Mouse (Mus musculus) heart, postnatal 0 days (tissue): ENCODE results near the gene Atp6v1g2. TPM values are rescaled to one million over a fixed set of nuclear protein-coding genes. Genes with fewer than 3 reads are reported as not detected.
"Not testable (repeated sequence)": the region's sequence is repeated elsewhere in the genome, so short reads cannot be mapped to it uniquely, and the experiment has no call there.

ENCODE experiments used
- ATAC-seq: fragments of 200-750 bp; cut with Nextera tagmentation; 2 replicates; pipeline ENCODE4 v1.8.0; 2017; ENCODE audit warnings: low read depth, moderate number of reproducible peaks, moderate library complexity; ENCODE audit not compliant: insufficient read depth
- DNase-seq: peaks from one replicate; pipeline ENCODE4 v3.0.0-alpha.2; 2016; ENCODE audit warnings: low spot score
- H3K27ac ChIP-seq: fragments of 300-500 bp; sonication (generic); 2 replicates; pipeline ENCODE4 v1.5.1; 2014; ENCODE audit warnings: low read depth, mild to moderate bottlenecking
- H3K27me3 ChIP-seq: fragments of 300-500 bp; sonication (generic); 2 replicates; pipeline ENCODE4 v1.6.1; 2014; ENCODE audit warnings: low read length, mixed read lengths; ENCODE audit not compliant: control insufficient read depth, insufficient read depth
- H3K36me3 ChIP-seq: fragments of 300-500 bp; sonication (generic); replicated peaks from 2 replicates; pipeline ENCODE4 v1.6.1; 2014; ENCODE audit warnings: low read length, mixed read lengths; ENCODE audit not compliant: control insufficient read depth, insufficient read depth
- H3K4me1 ChIP-seq: fragments of 300-500 bp; sonication (generic); 2 replicates; pipeline ENCODE4 v1.6.1; 2014; ENCODE audit warnings: antibody characterized with exemption; ENCODE audit not compliant: control insufficient read depth, insufficient read depth
- H3K4me2 ChIP-seq: fragments of 300-500 bp; sonication (generic); 2 replicates; pipeline ENCODE4 v1.6.1; 2014; ENCODE audit warnings: low read depth, mild to moderate bottlenecking, low read length, moderate library complexity
- H3K4me3 ChIP-seq: fragments of 300-500 bp; sonication (generic); 2 replicates; pipeline ENCODE4 v1.5.1; 2014; ENCODE audit warnings: low read depth, low read length
- H3K9ac ChIP-seq: fragments of 300-500 bp; sonication (generic); replicated peaks from 2 replicates; pipeline ENCODE4 v1.6.1; 2014; ENCODE audit warnings: low read depth, low read length, mixed read lengths
- H3K9me3 ChIP-seq: fragments of 300-500 bp; sonication (generic); replicated peaks from 2 replicates; pipeline ENCODE4 v1.6.1; 2016; ENCODE audit warnings: low read length; ENCODE audit not compliant: control insufficient read depth
- CTCF ChIP-seq: IDR thresholded peaks from 2 replicates; pipeline ENCODE4 v1.5.1; 2016; ENCODE audit warnings: antibody characterized with exemption, control low read depth, low read depth
- EP300 ChIP-seq: IDR thresholded peaks from 2 replicates; pipeline ENCODE4 v1.6.1; 2016; ENCODE audit warnings: antibody characterized with exemption, low read depth
- WGBS: fragments of 180-500 bp; shearing (Covaris S2); extraction: QIAGEN DNeasy Blood & Tissue Kit; methylation state at CpG from one replicate; pipeline ENCODE4 v1.1.7; 2014; 5-methylcytosine and 5-hydroxymethylcytosine counted together
- polyA plus RNA-seq: library from polyadenylated mRNA; unstranded; fragments of >200 nt; fragmentation: Nextera tagmentation; extraction: Ambion mirVana; gene quantifications from 2 replicates; pipeline ENCODE4 v1.2.1, GENCODE M21; 2015
- total RNA-seq: library from RNA; depleted of rRNA; stranded (reverse); fragments of >200 nt; gene quantifications from 2 replicates; pipeline ENCODE4 v1.2.3, GENCODE M21; 2014; ENCODE audit warnings: low replicate concordance

The Atp6v1g2 gene
- total and polyA plus RNA-seq, 2 experiments from 2014 or later, result 3.7 to 10.7 TPM

DNA sequence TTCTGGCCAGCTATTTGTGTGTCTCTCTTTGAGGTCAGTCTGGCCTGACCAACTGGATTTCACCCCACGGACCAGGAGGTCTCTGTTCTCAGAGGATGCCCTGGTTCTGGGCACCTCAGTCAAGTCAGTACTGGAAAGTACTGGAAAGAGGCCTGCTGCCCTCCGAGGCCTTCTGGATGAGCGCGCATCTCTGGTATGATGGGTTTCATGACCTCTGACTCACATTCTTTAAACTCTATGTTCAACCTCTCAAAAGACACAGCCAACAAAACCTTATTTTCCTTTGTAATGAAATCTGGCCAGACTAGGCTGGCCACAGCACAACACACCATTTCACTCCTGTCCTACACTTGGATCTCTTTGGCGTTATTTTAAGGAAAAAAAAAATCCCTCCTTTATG, 8.0 kb upstream of the Atp6v1g2 start:
- DNase-seq (no peak), ATAC-seq (no peak)
- peaks cover 44% of the 10 kb centered on the region for H3K36me3 ChIP-seq
- no peak overlapping the region for H3K27ac ChIP-seq
- no peaks in the 10 kb centered on the region for H3K4me1 ChIP-seq
- 96% methylated on average over 5 of the region's 5 CpGs for WGBS
- H3K4me3 ChIP-seq, result no peak overlapping the region
- TF ChIP-seq EP300, result no peak
- no peak for TF ChIP-seq CTCF
- no peak overlapping the region for H3K9ac ChIP-seq
- H3K27me3 ChIP-seq, result no peaks in the 10 kb centered on the region
- H3K4me2 ChIP-seq, result no peak overlapping the region
- no peaks in the 10 kb centered on the region for H3K9me3 ChIP-seq

- no peaks in the 10 kb centered on the region for H3K4me1 ChIP-seq
- H3K4me2 ChIP-seq, result no peak overlapping the region
- TF ChIP-seq EP300 (no peak), CTCF (0 out of 2 replicates have a peak, but pooled peaks have one; percentile 0)
- H3K27ac ChIP-seq, result peak overlapping the region; percentile 34; the same call in 1 of the 2 replicates
- no peak overlapping the region for H3K4me3 ChIP-seq
- no peaks in the 10 kb centered on the region for H3K9me3 ChIP-seq
- DNase-seq (no peak), ATAC-seq (no peak)
- H3K27me3 ChIP-seq, result no peaks in the 10 kb centered on the region
- 65% methylated on average over 14 of the region's 14 CpGs for WGBS
- H3K36me3 ChIP-seq, result peaks cover 54% of the 10 kb centered on the region
- no peak overlapping the region; the same call in 1 of the 2 replicates for H3K9ac ChIP-seq
These were observed 6.9 kb upstream of the Atp6v1g2 start for GRCm38 (mm10) chr17:35226561-35227046.

GRCm38 (mm10) chr17:35231022-35231421, 2.4 kb upstream of the Atp6v1g2 start:
- Histone ChIP-seq H3K27me3 (no peaks in the 10 kb centered on the region), H3K27ac (no peak overlapping the region), H3K9ac (no peak overlapping the region), H3K4me3 (no peak overlapping the region), H3K36me3 (peaks cover 55% of the 10 kb centered on the region), H3K4me1 (0 out of 2 replicates have a peak, but pooled peaks cover 4% of the 10 kb centered on the region), H3K4me2 (no peak overlapping the region), H3K9me3 (no peaks in the 10 kb centered on the region)
- ATAC-seq, result no peak
- 86% methylated on average over 10 of the region's 10 CpGs for WGBS
- TF ChIP-seq EP300 (no peak), CTCF (no peak)
- DNase-seq, result no peak

GRCm38 (mm10) chr17:35232043-35232442, 1.4 kb upstream of the Atp6v1g2 start:
- Histone ChIP-seq H3K4me1 (0 out of 2 replicates have a peak, but pooled peaks cover 4% of the 10 kb centered on the region), H3K4me3 (no peak overlapping the region), H3K9ac (no peak overlapping the region), H3K9me3 (no peaks in the 10 kb centered on the region), H3K36me3 (peaks cover 48% of the 10 kb centered on the region), H3K4me2 (no peak overlapping the region), H3K27me3 (no peaks in the 10 kb centered on the region), H3K27ac (no peak overlapping the region)
- TF ChIP-seq CTCF (peak; percentile 90), EP300 (no peak)
- no peak for ATAC-seq
- peak; percentile 47 for DNase-seq
- WGBS, result 11% methylated on average over 12 of the region's 12 CpGs

- Histone ChIP-seq H3K9ac (no peak overlapping the region), H3K4me3 (no peak overlapping the region), H3K4me1 (0 out of 2 replicates have a peak, but pooled peaks cover 4% of the 10 kb centered on the region), H3K9me3 (no peaks in the 10 kb centered on the region), H3K4me2 (no peak overlapping the region), H3K27ac (peak overlapping the region; percentile 89), H3K27me3 (no peaks in the 10 kb centered on the region), H3K36me3 (peaks cover 42% of the 10 kb centered on the region)
- no peak for ATAC-seq
- WGBS, result 72% methylated on average over 5 of the region's 5 CpGs
- TF ChIP-seq EP300, result no peak
- no peak for TF ChIP-seq CTCF
- no peak for DNase-seq
These were observed 801 bp upstream of the Atp6v1g2 start for GRCm38 (mm10) chr17:35232659-35233058.

DNA sequence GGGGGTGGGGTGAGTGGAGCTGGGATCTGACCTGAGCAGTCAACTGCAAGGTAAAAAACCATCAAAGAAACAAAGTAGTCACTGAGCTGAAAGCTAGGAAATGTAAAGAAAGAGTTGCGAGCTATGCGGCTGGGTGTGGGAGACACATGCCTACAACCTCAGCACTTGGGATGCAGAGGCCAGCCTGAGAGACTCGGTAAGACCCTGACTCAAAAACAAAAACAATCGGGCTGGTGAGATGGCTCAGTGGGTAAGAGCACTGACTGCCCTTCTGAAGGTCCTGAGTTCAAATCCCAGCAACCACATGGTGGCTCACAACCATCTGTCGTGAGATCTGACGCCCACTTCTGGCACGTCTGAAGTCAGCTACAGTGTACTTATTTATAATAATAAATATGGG, 630 bp downstream of the Atp6v1g2 start:
- ATAC-seq, H3K9me3 ChIP-seq, H3K9ac ChIP-seq, H3K27me3 ChIP-seq, H3K4me1 ChIP-seq, DNase-seq: not testable (repeated sequence)
- 72% methylated on average over 7 of the region's 7 CpGs for WGBS
- peak overlapping the region; percentile 40 for H3K4me2 ChIP-seq
- peak overlapping the region; percentile 59; the same call in 1 of the 2 replicates for H3K4me3 ChIP-seq
- peaks cover 30% of the 10 kb centered on the region for H3K36me3 ChIP-seq
- peak overlapping the region; percentile 89 for H3K27ac ChIP-seq
